Mouse (Mus musculus) bone marrow, adult 2 months (tissue): Measurements from ENCODE around the gene Cxcr5.

Source experiments
- CTCF ChIP-seq: fragments of 200-500 bp; IDR thresholded peaks from 2 replicates; pipeline ENCODE4 v1.5.1; 2011; ENCODE audit warnings: low read length, control low read depth; ENCODE audit not compliant: control insufficient read depth, insufficient read depth
- POLR2A ChIP-seq: fragments of 200-500 bp; IDR thresholded peaks from 2 replicates; pipeline ENCODE4 v1.6.1; 2011; ENCODE audit warnings: low read depth, mild to moderate bottlenecking, control low read depth, low read length, borderline replicate concordance; ENCODE audit not compliant: control insufficient read depth

- TF ChIP-seq CTCF (no peak), POLR2A (no peak)
Observed at GRCm38 (mm10) chr9:44506566-44506965, 55.1 kb downstream of the Cxcr5 start.
